Mouse (Mus musculus): ENCODE results near the gene Cmtm3. TPM values are rescaled to one million over a fixed set of nuclear protein-coding genes. Genes with fewer than 3 reads are reported as not detected.

The Cmtm3 gene
- total and polyA plus RNA-seq, 3 experiments: 0.36 to 1.3 TPM; not detected in 1

DNA sequence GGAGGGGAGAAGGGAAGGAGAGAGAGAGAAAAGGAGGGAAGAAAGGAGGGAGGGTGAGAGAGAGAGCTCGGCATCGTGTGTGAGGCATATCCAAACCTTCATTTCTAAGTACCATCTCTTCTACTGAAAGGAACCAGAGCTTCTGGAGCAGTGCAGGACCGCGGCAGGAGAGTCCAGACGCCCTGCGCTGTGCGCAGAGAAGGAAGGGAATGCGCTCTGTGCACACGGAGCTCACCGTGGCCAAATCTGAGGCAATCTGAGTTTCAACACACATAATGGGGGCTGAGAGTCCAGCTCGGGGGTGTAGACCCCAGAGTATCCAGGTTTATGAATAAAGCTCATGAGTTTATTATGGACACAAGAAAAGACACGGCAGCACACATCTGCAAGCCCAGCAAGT, 30.4 kb downstream of the Cmtm3 start:
- ATAC-seq (ENCODE audit: extremely low read depth, insufficient number of reproducible peaks, low FRiP score, poor library complexity, severe bottlenecking) (no peak), DNase-seq (ENCODE audit: low spot score) (no peak)
- Histone ChIP-seq H3K27me3 (ENCODE audit: insufficient read depth, low read length) (no peaks in the 10 kb centered on the region), H3K36me3 (replicated peaks) (no peaks in the 10 kb centered on the region), H3K9me3 (replicated peaks) (no peaks in the 10 kb centered on the region), H3K4me3 (ENCODE audit: low read depth, low read length) (no peak overlapping the region), H3K4me1 (ENCODE audit: insufficient read depth, low read depth, low read length) (no peaks in the 10 kb centered on the region)
- no peak for TF ChIP-seq POLR2AphosphoS5 (IDR thresholded peaks at IDR 0.05; ENCODE audit: insufficient replicate concordance, low read depth, low read length)
- TF ChIP-seq GATA2 (IDR thresholded peaks at IDR 0.05; ENCODE audit: borderline replicate concordance, low read depth, low read length): no peak
- no peak for TF ChIP-seq GATA1 (IDR thresholded peaks at IDR 0.05; ENCODE audit: borderline replicate concordance, low read length)
- no peak for TF ChIP-seq TAL1 (conservative IDR thresholded peaks at IDR 0.05; ENCODE audit: low read depth, low read length)
- TF ChIP-seq CTCF (IDR thresholded peaks at IDR 0.05; ENCODE audit: low read depth, low read length): no peak

DNA sequence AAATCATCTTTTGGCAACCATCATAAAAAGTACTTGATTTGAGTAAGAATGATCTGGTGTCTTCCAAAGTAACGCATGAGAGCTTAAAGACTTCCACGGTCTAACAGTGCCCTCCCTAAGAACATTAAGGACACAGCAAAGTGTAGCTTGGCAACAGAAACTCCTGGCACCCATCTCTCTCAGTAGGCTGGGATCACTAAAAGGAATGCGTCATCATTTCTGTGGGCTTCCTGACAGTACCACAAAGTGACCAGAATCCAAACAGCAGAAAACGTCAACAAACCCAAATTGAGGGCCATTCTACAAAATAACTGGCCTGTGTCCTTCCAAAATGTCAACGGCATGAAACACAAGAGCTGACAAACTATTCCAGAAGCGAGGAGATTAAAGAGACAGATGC, 30.9 kb downstream of the Cmtm3 start:
- Histone ChIP-seq H3K4me3 (ENCODE audit: low read depth, low read length) (no peak overlapping the region), H3K27me3 (ENCODE audit: insufficient read depth, low read length) (no peaks in the 10 kb centered on the region), H3K9me3 (replicated peaks) (no peaks in the 10 kb centered on the region), H3K4me1 (ENCODE audit: insufficient read depth, low read depth, low read length) (no peaks in the 10 kb centered on the region), H3K36me3 (replicated peaks) (no peaks in the 10 kb centered on the region)
- no peak for DNase-seq (ENCODE audit: low spot score)
- TF ChIP-seq POLR2AphosphoS5 (IDR thresholded peaks at IDR 0.05; ENCODE audit: insufficient replicate concordance, low read depth, low read length) (no peak), GATA1 (IDR thresholded peaks at IDR 0.05; ENCODE audit: borderline replicate concordance, low read length) (no peak), GATA2 (IDR thresholded peaks at IDR 0.05; ENCODE audit: borderline replicate concordance, low read depth, low read length) (no peak), CTCF (IDR thresholded peaks at IDR 0.05; ENCODE audit: low read depth, low read length) (no peak), TAL1 (conservative IDR thresholded peaks at IDR 0.05; ENCODE audit: low read depth, low read length) (no peak)
- ATAC-seq (ENCODE audit: extremely low read depth, insufficient number of reproducible peaks, low FRiP score, poor library complexity, severe bottlenecking): no peak

DNA sequence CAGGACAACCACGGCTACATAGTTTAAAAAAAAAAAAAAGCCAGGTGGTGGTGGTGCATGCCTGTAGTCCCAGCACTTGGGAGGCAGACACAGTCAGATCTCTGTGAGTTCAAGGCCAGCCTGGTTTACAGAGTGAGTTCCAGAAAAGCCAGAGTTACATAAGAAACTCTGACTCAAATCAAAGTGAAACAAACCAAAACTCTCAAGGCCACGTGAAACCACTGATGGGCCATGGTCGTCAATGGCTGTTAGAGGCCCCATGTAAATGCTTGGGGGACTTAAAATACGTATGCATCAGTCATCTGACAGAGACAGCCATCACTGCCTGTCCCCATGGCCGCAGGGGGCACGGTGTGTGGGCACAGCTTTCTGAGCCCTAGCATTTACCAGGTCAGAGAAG, 31.9 kb downstream of the Cmtm3 start:
- H3K4me1 ChIP-seq (ENCODE audit: insufficient read depth, low read depth, low read length): no peaks in the 10 kb centered on the region
- TF ChIP-seq GATA1 (IDR thresholded peaks at IDR 0.05; ENCODE audit: borderline replicate concordance, low read length) (no peak), GATA2 (IDR thresholded peaks at IDR 0.05; ENCODE audit: borderline replicate concordance, low read depth, low read length) (no peak), POLR2AphosphoS5 (IDR thresholded peaks at IDR 0.05; ENCODE audit: insufficient replicate concordance, low read depth, low read length) (no peak), TAL1 (conservative IDR thresholded peaks at IDR 0.05; ENCODE audit: low read depth, low read length) (no peak), CTCF (IDR thresholded peaks at IDR 0.05; ENCODE audit: low read depth, low read length) (no peak)
- H3K36me3 ChIP-seq (replicated peaks): no peaks in the 10 kb centered on the region
- no peak overlapping the region for H3K4me3 ChIP-seq (ENCODE audit: low read depth, low read length)
- no peak for ATAC-seq (ENCODE audit: extremely low read depth, insufficient number of reproducible peaks, low FRiP score, poor library complexity, severe bottlenecking)
- no peaks in the 10 kb centered on the region for H3K27me3 ChIP-seq (ENCODE audit: insufficient read depth, low read length)
- DNase-seq (ENCODE audit: low spot score): no peak
- H3K9me3 ChIP-seq (replicated peaks): no peaks in the 10 kb centered on the region

DNA sequence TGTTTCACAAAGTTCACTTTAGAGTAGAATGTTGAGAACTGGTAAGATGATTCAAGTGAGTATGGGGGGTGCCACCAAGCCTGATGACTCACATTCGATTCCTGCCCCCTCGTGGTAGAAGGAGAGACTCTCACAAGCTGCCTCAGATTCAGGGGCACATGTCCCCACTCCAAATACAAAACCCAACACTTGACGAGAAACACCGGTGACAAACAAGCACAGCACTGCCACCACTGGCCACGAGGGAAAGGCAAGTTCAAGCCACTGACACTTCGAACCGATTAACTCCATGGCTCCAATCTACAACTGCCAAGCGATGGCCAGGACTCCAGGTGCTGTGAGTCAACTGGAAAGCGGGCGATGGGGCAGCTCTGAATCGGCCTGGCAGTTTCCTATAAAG, 34.6 kb downstream of the Cmtm3 start:
- Histone ChIP-seq H3K9me3 (replicated peaks) (no peaks in the 10 kb centered on the region), H3K4me1 (ENCODE audit: insufficient read depth, low read depth, low read length) (no peaks in the 10 kb centered on the region), H3K4me3 (ENCODE audit: low read depth, low read length) (no peak overlapping the region), H3K36me3 (replicated peaks) (no peaks in the 10 kb centered on the region), H3K27me3 (ENCODE audit: insufficient read depth, low read length) (no peaks in the 10 kb centered on the region)
- no peak for TF ChIP-seq CTCF (IDR thresholded peaks at IDR 0.05; ENCODE audit: low read depth, low read length)
- no peak for TF ChIP-seq TAL1 (conservative IDR thresholded peaks at IDR 0.05; ENCODE audit: low read depth, low read length)
- no peak for TF ChIP-seq GATA1 (IDR thresholded peaks at IDR 0.05; ENCODE audit: borderline replicate concordance, low read length)
- no peak for TF ChIP-seq POLR2AphosphoS5 (IDR thresholded peaks at IDR 0.05; ENCODE audit: insufficient replicate concordance, low read depth, low read length)
- no peak for TF ChIP-seq GATA2 (IDR thresholded peaks at IDR 0.05; ENCODE audit: borderline replicate concordance, low read depth, low read length)
- ATAC-seq (ENCODE audit: extremely low read depth, insufficient number of reproducible peaks, low FRiP score, poor library complexity, severe bottlenecking) (no peak), DNase-seq (ENCODE audit: low spot score) (no peak)

DNA sequence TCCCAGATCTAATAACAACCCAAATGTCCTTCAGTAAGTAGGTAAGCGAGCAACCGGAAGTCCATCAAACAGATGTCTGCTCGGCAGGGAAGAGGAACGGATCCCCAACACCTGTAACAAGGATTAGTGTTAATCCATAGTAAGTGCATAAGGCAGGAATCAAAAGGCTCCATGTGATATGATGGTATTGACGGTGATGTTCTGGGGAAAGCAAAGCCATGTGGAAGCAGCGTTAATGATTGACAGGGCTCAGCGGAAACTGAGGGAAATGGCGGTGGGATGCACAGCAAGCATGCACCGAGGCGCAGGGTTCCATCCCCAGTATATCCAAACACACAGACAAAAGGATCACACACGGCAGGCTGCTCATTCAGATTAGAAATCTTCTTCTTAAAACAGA, 35.1 kb downstream of the Cmtm3 start:
- Histone ChIP-seq H3K9me3 (replicated peaks) (no peaks in the 10 kb centered on the region), H3K27me3 (ENCODE audit: insufficient read depth, low read length) (no peaks in the 10 kb centered on the region), H3K4me3 (ENCODE audit: low read depth, low read length) (no peak overlapping the region), H3K36me3 (replicated peaks) (no peaks in the 10 kb centered on the region), H3K4me1 (ENCODE audit: insufficient read depth, low read depth, low read length) (no peaks in the 10 kb centered on the region)
- DNase-seq (ENCODE audit: low spot score): no peak
- no peak for ATAC-seq (ENCODE audit: extremely low read depth, insufficient number of reproducible peaks, low FRiP score, poor library complexity, severe bottlenecking)
- TF ChIP-seq GATA2 (IDR thresholded peaks at IDR 0.05; ENCODE audit: borderline replicate concordance, low read depth, low read length) (no peak), POLR2AphosphoS5 (IDR thresholded peaks at IDR 0.05; ENCODE audit: insufficient replicate concordance, low read depth, low read length) (no peak), TAL1 (conservative IDR thresholded peaks at IDR 0.05; ENCODE audit: low read depth, low read length) (no peak), GATA1 (IDR thresholded peaks at IDR 0.05; ENCODE audit: borderline replicate concordance, low read length) (no peak), CTCF (IDR thresholded peaks at IDR 0.05; ENCODE audit: low read depth, low read length) (no peak)

DNA sequence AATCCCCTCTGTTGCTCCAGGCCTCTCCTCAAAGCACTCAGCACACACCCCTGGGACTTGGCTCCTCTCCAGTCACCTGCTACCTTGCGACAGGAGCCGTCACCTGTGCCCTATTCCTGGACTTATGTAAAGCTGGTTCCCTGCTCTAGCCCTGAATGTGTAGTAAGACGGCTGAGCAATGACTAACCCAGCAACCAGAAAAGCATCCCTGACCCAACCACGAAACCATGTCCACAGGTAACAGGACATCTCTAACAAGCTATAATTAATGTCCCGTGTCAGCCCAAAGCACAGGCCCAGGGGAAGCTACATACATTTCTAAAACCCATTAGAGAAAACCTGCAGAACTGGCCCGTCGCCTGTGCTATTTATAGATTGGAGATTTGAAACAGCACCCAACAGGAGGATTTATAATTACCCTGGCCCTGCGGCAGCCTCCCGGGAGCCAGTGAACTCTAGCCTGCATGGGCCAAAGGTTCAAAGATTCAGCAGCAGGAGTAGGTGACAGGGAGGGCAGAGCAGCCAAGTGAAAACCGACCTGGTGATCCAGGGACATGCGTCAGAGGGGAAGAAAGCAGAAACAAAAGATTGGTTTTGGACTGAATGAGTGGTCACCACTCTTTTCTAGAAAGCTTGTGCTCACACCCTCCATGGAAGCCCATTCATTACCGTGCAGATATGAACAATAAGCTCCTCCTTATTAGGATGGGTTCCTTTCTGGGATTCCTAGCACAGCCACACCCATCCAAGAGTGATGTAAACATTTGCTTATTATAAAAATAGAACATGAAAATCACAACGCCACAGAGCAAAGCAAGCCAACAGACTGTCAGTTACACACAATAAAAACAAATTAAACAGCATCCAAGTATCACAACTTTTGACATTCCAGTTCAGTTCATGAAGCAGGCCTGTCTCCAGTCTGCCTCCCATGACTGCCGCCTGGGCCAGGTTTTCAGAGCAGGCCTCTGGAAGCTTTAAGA, 35.9 kb downstream of the Cmtm3 start:
- DNase-seq (ENCODE audit: low spot score) (no peak), ATAC-seq (ENCODE audit: extremely low read depth, insufficient number of reproducible peaks, low FRiP score, poor library complexity, severe bottlenecking) (no peak)
- Histone ChIP-seq H3K36me3 (replicated peaks) (no peaks in the 10 kb centered on the region), H3K4me1 (ENCODE audit: insufficient read depth, low read depth, low read length) (no peaks in the 10 kb centered on the region), H3K27me3 (ENCODE audit: insufficient read depth, low read length) (peaks cover under 1% of the 10 kb centered on the region; the same call in 1 of the 2 replicates), H3K4me3 (ENCODE audit: low read depth, low read length) (no peak overlapping the region), H3K9me3 (replicated peaks) (no peaks in the 10 kb centered on the region)
- TF ChIP-seq TAL1 (conservative IDR thresholded peaks at IDR 0.05; ENCODE audit: low read depth, low read length): no peak
- TF ChIP-seq CTCF (IDR thresholded peaks at IDR 0.05; ENCODE audit: low read depth, low read length): no peak
- no peak for TF ChIP-seq GATA1 (IDR thresholded peaks at IDR 0.05; ENCODE audit: borderline replicate concordance, low read length)
- no peak for TF ChIP-seq POLR2AphosphoS5 (IDR thresholded peaks at IDR 0.05; ENCODE audit: insufficient replicate concordance, low read depth, low read length)
- no peak for TF ChIP-seq GATA2 (IDR thresholded peaks at IDR 0.05; ENCODE audit: borderline replicate concordance, low read depth, low read length)
